Mouse (Mus musculus) left cerebral cortex, adult 18-20 months (tissue): Measurements from ENCODE around the gene Hist2h3b. TPM values are rescaled to one million over a fixed set of nuclear protein-coding genes. Genes with fewer than 3 reads are reported as not detected.
"Not testable (repeated sequence)": the region's sequence is repeated elsewhere in the genome, so short reads cannot be mapped to it uniquely, and the experiment has no call there.

Experiments
- DNase-seq, 2 experiments: peaks; one replicate each; pipeline ENCODE4 v3.0.0; 2021 to 2022; ENCODE audit warnings: low spot score in 2 of 2, mixed read lengths in 1 of 2
- total RNA-seq, 2 experiments: library from RNA; stranded (reverse); gene quantifications; 2 replicates each; pipeline ENCODE4 v1.2.3; 2021

The Hist2h3b gene
- total RNA-seq, 2 experiments from 2014 or later, result 51.9 to 52.0 TPM

GRCm38 (mm10) chr3:96262216-96262875 lies 6.1 kb upstream of the Hist2h3b start:
- DNase-seq, result peak; percentile 77 to 87

- peak; percentile 96 to 97 for DNase-seq
These were observed 5.4 kb upstream of the Hist2h3b start, which contains the start of gene Hist2h4 for GRCm38 (mm10) chr3:96262979-96263550. Gene Hist2h4 (minus strand): TSS chr3:96263311.

GRCm38 (mm10) chr3:96263558-96264403 lies 4.7 kb upstream of the Hist2h3b start:
- peak; percentile 24 to 56 for DNase-seq

- no peak for DNase-seq
These were observed 4.0 kb upstream of the Hist2h3b start for GRCm38 (mm10) chr3:96264404-96264949.

- DNase-seq, result no peak
These were observed 2.2 kb upstream of the Hist2h3b start for GRCm38 (mm10) chr3:96266132-96266710.

GRCm38 (mm10) chr3:96267541-96267940 lies 913 bp upstream of the Hist2h3b start:
- no peak for DNase-seq

GRCm38 (mm10) chr3:96268776-96269378 lies 423 bp downstream of the Hist2h3b start:
- DNase-seq, result not testable (repeated sequence)

GRCm38 (mm10) chr3:96269511-96270474 lies 1.3 kb downstream of the Hist2h3b start, which contains the start of gene Hist2h2bb:
Gene Hist2h2bb (plus strand): TSS chr3:96269752.
- DNase-seq, result peak; percentile 85 to 91

- no peak for DNase-seq
These were observed 5.4 kb downstream of the Hist2h3b start for GRCm38 (mm10) chr3:96273591-96274465.

- peak; percentile 47 to 60 for DNase-seq
These were observed 9.0 kb downstream of the Hist2h3b start for GRCm38 (mm10) chr3:96277428-96277799.

- DNase-seq, result peak; percentile 90 to 93
These were observed 9.6 kb downstream of the Hist2h3b start for GRCm38 (mm10) chr3:96277800-96278624.

- no peak for DNase-seq
These were observed 12.2 kb downstream of the Hist2h3b start for GRCm38 (mm10) chr3:96280660-96281059.

GRCm38 (mm10) chr3:96284457-96284856 lies 16.0 kb downstream of the Hist2h3b start:
- peak in 1 of 2 experiments; percentile 35 for DNase-seq

- not testable (repeated sequence) for DNase-seq
These were observed 18.9 kb downstream of the Hist2h3b start for GRCm38 (mm10) chr3:96287334-96287733.

- no peak for DNase-seq
These were observed 20.7 kb downstream of the Hist2h3b start for GRCm38 (mm10) chr3:96289201-96289600.

- not testable (repeated sequence) for DNase-seq
These were observed 22.3 kb downstream of the Hist2h3b start for GRCm38 (mm10) chr3:96290727-96291126.

- DNase-seq, result no peak
These were observed 24.2 kb downstream of the Hist2h3b start for GRCm38 (mm10) chr3:96292641-96293040.

- DNase-seq, result no peak
These were observed 24.9 kb downstream of the Hist2h3b start for GRCm38 (mm10) chr3:96293368-96293767.
